Mouse (Mus musculus) ovary, postnatal 36 days (tissue): ENCODE results near the gene Rcn1.

Experiments
- DNase-seq: peaks from one replicate; pipeline ENCODE4 v3.0.0; 2022; ENCODE audit warnings: low spot score, mixed read lengths

Gene Rcn1

DNA sequence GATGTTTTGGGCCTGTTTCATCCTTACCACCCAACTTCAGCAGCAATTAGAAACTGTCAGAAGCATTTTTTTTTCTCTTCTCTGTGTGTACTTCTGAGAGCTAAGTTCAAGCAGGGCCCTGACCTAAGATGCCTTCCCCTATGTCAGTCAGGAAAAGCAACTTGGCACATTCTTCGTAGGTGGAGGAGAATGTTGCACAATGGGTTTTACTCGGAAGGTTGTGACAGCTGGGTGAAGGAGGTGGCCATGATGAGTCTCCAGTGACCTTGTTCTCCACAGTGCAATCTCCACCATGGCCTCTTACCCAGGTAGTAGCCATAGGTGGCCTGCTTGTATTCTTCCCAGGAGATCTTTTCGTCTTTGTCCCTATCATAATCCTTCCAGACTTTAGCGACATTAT is 4.7 kb downstream of the Rcn1 start:
- DNase-seq = no peak

DNA sequence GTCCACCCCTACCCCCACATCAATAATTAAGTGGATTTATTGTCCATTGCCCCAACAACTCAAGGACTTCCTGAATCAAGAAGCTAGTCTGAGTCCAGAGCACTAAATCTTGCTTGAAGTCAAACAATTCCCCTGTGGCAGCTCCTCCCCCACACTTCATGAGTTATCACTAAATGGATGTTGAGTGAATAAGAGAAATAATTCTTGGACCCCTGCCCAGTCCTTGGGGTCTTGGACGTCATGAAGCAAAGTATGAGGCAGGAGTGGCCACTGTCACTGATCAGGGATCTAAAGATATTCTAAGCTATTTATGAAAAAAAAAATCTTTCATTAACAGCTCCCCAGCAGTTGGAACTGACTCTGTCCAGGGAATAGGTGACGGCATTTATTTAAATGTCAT is 6.6 kb downstream of the Rcn1 start:
- no peak for DNase-seq

DNA sequence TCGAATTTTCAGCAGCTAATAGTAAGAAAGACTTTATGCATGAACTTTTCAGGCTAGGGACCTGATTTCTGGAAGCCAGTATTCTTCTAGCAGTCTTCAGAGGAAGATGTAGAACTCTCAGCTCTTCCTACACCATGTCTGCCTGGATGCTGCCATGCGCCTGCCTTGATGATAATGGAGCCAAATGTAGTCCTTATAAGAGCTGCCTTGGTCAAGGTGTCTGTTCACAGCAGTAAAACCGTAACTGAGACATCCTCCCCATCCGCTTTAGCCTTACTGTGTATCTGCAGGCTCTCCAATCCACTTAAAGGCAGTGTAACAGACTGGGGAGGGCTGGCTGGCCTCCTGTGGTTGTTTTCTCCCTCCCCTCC is 7.7 kb downstream of the Rcn1 start:
- no peak for DNase-seq

DNA sequence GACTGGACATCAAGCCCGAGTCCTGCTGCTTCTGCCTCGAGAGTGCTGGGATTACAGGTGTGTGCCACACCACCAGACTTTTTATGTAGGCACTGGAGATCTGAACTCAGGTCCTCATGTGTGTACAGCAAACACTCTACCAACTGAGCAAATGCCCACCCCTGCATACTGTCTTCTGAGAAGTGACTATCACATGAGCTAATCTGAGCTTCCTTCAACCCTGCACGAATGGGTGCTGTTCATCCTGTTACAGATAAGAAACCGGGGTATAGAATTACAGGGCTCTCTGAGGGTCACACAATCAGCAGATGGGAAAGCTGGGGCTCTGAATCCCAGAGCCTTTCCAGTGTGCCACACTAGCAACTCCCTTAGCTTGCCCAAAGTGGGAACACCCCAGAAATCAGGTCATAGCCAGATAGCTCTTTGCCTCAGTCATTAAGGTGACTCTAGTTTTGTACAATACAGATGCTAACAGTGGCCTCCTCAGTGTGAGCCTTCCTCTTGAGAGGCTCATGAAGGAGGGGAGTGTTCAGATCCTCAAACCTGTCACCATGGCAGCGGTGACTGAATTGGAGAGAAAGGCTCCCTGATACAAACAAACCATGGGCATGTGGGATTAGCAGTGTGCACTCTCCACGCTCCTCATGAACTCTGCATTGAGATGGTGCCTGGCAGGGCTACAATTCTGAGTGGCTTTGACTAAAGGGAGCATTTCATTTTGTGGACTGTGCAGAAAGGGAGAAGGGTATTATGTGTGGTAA is 8.3 kb downstream of the Rcn1 start:
- DNase-seq = no peak

DNA sequence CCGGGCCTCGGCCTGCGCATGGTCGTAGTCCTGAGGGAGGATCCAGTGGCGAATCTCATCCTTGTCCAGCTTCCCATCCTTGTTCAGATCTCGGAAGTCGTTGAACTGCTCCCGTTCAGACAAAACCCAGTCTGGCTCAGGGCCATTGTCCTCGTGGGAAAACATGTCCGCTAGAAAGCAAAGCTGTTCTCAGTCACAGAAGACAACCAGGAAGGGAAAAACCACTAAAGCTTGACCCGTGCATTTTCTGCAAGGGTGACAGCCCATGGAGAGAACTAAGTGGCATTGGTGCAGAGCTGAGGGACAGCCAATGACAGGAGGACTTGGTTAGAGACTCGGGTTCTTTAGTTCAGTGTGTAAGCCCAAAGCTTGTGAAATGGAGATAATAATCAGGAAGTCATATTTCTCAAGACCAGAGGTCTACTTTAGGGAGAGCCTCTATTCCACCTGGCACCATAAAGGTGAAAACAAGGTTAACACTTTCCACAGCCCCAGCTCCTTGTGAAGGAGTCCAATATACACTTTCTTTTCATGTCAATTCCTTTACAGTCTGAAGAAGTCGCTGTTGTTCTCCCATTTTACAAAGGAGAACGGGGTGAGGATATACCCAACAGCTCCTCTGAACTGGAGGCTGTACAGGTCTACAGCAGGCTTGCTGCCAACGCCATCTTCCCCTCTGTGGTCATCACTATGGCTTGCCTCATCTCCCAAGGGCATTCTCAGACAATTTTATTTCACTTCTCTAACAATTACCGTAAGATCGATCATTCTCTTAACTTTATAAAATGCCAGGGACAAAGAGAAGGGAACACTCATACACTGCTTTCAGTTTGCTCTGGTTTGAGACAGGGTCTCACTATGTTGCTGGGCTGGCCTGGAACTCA is 9.9 kb downstream of the Rcn1 start:
- no peak for DNase-seq

DNA sequence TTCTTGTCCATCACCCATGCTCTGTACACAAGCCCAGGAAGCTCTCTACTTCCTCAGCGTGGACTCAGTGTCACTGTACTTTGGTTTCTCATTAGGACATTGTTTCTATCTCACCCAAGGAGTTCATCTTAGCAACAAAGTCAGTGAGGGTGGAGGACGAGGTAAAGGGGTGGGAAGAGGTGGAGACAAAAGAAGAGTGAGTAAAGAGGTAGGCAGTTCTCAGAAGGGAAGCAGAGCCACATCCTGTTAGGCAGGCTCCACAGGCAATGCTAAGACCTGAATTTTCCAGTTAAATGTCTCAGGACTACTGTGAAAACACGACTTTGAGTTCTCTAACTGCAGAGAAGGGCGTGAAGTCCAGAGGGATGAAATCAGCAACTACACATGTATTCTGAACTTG is 12.7 kb downstream of the Rcn1 start:
- DNase-seq = no peak

DNA sequence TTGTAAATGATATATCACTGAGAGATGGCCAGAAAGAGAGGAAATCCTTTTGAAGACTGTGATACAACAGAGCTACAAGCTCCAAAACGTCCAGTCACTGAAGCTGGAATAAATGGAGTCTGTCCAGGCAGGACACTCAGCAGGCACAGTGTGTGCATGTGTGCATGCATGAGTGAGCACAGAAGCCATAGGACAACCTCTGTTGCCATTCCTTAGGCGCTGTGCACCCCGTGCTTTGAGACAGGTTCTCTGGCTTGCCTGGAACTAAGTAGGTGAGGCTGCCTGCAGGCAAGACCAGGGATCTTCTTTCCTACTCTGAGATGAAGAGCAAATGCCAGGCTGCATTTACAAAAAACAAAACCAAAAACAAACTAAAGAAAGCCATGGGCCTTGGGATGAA is 14.1 kb downstream of the Rcn1 start:
- no peak for DNase-seq

DNA sequence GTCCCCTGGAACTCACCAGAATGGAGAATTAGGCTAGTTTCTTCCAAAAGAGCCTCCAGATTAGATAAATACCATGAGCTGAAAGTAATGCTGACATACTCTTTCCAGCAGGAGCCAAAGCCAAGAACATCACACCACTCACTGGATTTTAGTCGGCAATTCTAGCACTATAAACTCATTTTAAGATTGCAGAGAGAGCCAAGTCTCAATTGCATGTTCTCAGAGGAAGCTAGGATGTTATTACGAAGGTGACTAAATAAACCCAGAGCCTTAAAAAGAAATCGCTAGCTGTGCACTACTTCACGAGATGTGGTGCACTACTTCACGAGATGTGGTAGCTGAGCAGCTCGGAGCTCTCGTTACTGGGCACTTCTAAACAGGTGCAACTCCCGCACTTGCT is 16.1 kb downstream of the Rcn1 start:
- no peak for DNase-seq

DNA sequence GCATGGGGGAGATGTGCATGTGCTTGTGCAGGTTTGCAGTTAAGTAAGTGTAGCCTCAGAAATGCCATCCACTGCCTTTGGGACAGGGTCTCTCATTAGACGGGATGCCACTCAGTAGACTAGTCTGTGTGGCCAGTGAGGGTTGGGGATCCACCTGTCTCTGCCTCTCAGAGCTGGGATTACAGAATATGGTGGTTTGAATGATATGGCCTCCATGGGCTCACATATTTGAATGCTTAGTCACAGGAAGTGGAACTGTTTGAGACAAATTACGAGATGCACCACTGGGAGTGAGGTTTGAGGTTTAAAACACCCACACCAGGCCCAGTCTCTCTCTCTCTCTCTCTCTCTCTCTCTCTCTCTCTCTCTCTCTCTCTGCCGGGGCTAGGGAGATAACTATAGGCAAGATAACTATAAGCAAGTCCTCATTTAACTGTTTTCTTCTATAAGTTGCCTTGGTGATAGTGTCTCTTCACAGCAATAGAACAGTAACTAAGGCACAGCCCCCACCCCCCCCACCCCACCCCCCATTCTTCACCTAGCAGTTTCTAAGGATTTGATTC is 18.3 kb downstream of the Rcn1 start:
- no peak for DNase-seq

DNA sequence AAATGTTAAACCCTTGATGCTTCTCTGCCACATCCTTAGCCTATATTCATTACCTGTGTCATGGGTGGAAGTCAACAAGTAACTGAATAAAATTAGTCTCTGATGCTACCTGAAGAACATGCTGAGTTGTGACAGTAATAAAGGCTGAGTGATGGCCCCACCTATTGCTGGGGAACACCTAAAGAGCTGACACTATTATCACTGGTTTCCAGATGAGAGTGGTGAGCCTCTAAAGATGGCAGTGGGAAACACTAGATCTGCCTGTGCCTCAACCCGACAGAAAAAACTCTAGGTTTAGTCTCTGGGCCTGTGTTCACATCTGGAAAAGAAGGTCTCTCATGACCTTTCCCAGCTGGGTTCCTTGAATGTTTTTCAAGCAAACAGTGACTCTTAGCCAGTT is 19.4 kb downstream of the Rcn1 start:
- no peak for DNase-seq

DNA sequence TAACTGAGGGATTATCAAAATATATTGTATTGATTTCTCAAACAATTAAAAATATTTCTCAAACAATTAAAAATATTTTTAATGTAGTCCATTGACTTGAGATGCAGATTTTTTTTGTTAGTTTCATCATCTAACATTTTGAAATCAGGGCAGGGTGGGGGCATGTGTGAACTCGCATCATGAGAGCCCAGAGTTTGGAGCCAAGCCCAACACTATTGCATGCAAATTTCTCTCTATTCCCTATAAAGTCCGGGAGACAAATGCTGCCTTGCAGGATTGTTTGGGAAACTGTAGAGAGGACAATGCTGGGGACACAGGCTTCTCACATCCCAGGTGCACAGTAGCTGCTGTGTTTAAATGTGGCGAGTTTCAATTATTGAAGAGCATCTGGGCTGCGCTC is 23.4 kb downstream of the Rcn1 start:
- DNase-seq = no peak

DNA sequence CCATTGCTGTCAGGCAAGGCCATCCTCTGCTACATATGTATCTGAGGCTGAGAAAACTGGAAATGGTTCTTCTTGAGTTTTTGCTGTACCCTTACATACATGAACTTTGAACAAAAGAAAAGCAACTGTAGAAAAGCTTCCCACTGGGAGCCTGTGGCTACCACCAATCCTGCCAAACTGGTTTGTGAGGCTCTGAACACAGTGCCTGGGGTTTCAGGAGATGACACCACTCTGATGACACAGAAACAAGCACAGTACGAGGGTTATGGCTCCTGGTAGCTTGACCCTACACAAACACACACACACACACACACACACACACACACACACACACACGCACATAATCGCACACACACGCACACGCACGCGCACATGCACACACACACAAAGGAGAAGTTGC is 23.9 kb downstream of the Rcn1 start:
- no peak for DNase-seq

DNA sequence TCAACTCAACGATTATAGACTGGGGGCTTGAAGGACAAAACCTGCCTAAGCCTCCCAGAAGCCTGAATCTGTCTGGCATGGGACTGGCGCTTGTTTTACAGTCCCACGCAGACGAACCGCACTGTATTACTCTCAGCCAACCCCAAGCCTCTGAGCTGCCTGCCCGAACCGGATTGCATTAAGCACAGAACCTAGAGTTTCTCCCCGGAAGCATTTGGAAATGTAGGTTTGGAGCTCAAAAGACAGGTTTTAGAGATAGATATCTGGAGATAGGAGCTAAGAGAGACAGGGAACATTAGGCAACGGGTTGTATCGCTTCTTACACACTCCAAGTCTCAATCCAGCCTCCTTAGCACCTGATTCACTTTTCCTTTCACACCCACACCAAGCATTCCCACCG is 25.5 kb downstream of the Rcn1 start:
- no peak for DNase-seq

DNA sequence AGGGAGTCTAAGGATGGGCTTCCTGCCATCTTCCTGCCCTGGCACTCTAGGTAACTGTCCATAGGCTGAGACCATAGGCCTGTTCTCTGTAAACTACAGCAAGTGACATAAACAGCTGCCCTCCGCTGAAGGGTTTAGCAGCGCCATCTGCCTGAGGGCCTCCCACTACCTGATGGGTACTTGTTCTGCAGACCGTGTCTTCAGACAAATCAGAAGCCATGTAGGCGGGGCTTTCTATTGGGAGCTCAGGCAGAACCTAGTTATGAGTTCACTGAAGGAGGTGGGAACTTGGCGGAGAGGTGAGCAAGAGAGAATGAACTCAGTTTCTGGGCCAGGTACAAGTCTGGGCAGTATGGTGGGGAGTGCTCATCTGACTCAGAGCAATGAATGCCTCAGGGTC is 26.4 kb downstream of the Rcn1 start:
- DNase-seq = no peak

DNA sequence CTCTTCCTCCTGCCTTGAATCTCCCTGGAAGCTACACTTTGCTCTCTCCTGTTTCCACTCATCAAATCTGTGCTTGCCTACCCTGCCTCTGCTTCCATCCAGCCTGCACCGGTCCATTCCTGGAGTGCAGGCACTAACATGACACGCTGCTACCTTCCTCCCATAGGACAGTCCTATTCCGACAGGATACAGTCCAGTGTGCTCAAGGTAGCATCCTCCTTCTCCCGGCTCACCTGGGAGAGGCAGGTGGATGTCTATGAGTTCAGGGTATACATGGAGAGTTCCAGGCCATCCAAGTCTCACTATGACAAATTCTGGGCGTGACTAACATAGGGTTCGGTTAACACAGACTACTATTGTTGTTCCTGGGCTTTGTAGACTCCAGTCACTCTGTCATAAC is 27.0 kb downstream of the Rcn1 start:
- DNase-seq = no peak

DNA sequence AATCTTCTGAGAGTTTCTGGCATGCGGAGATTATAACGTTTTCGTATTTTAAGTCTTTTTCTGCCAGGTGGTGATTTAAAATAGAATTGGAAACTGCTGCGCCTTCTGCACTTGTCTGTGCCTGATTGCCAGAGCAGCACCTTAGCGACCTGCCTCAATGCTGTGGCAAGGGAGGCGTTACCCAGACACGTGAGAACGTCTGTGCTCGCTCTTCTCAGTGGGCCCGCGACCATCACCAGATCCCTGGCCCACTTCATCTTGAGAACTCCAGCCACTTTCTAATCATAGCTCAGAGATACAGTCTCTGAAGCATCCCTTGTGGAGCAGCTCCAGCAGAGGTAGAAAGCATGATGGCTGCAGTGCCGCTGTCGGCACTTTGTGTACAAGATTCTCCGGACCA is 28.4 kb downstream of the Rcn1 start:
- DNase-seq = no peak

DNA sequence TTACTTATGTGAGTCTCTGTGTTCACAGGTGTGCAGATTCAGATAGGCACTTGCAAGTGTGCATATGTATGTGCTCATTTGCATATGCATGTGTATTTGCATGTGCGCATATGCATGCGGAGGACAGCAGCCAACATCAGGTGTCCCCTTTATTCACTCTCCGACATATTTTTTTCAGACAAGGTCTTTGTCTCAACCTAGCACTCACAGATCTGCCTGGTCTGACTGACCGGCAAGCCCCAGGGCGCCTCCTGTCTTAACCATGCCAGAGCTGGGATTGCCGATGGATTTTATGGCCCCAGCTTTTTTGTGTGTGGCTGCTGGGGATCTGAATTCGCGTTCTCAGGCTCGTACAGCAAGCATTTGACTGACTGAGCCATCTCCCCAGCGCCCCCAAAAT is 28.9 kb downstream of the Rcn1 start:
- DNase-seq = no peak

DNA sequence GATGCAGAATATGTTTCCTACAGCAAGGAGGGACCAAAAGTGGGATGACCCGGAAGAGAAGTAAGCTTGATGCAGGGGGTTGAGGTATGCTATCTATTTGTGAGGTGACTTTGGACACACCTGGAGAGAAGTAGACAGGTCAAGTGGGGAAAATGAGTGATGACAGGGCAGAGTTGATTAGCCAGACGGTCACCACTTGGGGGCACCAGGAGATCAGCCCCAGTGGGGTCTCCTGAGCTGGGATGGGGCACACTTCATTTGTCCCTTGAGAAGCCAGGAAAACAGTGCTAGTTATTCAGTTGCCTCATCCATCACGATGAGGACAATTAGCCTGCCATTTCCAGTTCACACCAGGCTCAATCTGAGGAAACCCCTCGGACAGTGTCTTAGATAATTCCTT is 31.5 kb downstream of the Rcn1 start:
- no peak for DNase-seq

DNA sequence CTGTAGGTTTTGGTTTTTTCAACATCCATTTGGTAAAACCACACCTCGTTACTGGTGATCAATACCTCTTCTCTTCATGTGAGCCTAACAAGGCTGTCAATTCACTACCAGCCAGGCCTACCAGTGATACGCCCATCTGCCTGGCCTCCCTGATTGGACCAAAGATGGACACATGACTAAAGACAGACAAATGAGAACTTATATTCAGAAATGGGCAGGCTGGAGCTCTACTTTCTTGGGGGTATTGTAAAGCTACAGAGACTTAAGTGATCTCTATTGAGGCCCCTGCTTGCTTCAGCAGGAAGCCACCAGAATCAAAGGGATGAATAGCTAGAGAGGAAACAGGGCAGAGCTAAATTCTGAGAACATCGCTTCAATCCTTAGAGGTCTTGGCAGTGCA is 41.1 kb downstream of the Rcn1 start:
- DNase-seq = no peak

DNA sequence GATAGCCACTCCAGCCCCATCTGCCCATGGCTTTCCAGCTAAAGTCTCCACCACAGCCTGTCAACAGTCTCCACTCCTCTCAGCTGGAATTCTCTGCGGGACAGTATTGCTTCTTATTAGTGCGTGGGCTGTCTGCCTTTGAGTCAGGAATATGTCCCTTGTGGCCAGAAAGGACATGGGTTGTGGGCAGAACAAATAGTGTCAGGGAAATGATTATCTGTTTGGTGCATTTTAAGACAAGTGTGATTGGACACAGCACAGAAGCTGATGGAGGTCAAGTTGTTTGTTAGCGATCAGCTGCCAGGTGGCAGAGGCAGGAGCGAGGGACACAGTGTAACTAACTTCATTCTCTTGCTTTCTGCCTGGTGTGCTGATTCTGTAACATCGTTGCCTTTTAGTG is 42.3 kb downstream of the Rcn1 start:
- DNase-seq = no peak

DNA sequence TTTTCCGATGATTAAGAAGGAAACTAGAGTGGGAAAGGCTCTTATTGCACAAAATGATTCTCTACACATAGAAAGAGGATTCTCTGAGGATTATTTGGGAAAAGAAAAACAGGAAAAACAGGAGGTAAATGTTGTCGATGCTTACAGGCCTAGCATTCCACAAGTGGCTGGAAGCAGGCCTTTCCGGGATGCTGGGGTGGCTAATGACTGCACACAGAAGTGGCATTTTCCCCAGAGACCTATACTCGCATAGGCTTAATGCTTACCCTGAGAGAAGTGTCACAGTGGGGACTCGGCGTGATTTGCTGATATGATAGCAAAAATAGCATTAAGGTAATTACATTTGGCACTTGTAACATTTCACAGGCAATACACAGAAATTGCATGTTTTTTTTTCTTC is 50.2 kb downstream of the Rcn1 start:
- DNase-seq = no peak

DNA sequence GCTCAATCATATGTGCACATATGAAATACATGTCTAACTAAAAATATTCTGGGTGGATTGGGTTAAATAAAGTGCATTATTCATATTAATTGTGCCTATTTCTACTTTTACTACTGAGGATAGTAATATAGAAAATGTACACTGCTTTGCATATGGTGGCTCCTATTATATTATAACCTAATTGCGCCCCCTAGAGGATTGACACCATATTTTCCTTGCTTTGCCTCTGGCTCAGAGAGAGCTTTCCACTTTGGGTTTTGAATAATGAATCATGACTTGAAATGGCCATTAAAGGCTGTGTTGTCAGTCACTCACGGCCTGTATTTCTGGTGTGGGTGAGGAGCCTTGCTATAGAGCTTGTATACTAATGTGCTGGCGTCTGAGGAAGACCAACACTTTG is 59.1 kb downstream of the Rcn1 start:
- DNase-seq = no peak

DNA sequence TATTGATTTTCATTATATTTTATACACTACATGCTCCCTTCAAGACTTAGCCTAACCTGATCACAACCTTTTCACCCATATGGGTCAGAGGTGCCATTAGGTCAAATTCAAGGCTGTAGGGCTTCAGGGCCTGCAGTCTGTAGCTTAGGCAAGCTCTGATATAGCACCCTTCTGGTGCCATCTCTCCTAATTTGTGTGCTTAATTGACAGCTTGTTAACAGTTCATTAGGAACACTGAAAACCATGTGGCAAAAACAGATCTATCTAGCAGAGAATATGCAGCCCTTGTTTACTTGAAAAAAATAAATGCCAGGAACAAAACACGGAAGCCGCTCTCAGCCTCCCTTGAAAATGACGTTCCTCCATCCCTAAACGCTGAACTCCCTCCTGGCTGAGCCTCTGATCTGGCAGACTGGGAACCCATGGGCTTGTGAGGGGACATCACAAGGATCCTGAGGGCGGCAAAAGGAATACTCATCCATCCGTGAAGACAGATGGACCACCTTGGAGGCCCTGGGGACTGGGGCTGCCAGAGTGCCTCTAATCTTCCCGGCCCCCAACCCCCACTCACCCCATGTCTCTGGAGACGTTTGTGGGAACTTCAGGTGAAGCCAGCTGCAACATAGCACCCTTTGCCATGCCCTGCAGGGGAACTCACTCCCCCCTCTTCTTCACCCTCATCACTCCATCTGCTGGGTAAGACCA is 61.8 kb downstream of the Rcn1 start:
- DNase-seq = no peak
